Mouse (Mus musculus) retina, adult 2 months (tissue): ENCODE results near the gene Lmbr1l.

ENCODE experiments used
- DNase-seq: peaks from one replicate; pipeline ENCODE4 v3.0.0-alpha.2; 2012; ENCODE audit warnings: low read depth, low spot score

Gene Lmbr1l

DNA sequence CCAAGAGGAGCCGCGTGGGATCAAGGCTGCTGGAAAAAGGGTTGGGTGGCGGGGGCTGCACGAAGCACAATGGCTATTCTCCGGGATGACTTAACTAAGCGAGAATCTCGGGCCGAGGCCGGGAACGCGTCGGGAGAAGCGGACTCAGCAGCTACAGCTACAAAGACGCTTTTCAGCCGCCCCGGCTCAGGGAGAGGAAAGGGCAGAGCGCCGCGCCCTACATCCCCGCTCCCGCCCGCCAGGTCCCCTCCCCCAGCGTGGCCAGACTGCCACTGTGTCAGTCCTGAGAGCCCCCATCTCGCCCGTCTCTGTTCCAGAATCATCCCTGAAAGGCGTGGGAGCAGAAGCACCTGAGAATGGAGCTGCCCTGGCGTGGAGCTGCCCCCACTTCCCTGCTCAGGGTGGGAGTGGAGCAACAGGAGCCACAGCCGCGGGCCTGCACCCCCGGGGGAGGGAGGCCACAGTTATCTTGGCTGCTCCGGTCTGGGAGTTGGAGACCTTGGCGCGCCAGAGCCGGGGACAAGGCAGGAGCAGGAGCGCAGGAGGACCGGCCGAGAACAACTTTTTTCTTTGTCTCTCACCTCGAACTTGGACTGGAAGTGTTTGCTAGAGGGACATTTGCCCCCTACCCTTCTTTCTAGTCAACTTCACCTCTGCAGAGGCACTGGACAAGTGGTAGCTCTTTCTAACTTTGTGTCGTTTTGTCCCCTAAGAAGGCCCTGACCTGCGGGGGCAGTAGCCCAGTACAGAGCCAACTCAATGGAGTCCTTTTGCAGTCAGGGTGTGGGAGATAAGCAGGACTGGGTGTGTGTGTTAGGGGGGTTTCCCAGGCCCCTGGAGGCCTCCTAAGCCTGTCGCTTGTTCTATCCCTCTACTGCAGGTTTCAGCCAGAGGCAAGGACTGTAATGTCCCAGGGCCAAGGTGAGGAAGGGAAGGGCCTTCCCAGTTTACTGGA lies 22.1 kb downstream of the Lmbr1l start:
- no peak for DNase-seq

DNA sequence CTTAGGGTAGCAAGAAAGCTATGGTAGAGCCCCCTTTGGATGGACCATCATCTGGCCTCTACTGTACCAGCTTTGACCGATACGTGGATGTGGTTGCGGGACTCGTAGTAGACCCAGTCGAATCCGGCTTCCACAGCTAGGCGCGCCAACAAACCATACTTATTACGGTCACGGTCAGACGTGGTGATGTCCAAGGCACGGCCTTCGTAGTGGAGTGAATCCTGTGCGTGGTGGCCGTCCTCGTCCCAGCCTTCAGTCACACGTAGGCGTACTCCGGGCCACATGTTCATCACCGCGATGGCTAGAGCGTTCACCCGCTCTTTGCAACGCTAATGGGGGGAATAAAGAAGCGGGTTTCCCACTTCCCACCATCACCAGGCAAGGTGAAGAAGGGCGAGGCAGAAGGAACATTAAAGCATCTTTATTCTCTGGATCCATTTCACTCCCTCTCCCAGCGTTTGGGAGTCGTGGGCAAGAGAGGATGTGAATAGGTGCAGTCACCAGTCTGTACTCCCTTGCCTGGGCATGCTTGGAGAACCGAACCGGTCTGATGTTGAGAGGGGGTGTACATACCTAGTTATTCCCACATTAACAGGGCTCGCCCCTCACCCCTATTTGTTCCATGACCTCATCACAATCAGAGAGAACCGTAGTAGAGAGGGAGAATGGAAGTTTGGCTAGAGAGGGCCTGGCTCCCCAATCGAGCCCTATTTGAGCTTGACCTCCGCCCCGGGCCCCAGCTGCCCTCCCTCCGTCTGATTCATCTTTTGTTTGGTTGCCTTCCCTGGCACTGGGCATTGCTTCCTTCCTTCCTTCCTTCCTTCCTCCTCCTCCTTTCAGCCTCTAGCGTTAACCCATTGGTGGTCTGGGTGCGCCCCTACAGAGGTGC lies 23.0 kb downstream of the Lmbr1l start:
- no peak for DNase-seq

DNA sequence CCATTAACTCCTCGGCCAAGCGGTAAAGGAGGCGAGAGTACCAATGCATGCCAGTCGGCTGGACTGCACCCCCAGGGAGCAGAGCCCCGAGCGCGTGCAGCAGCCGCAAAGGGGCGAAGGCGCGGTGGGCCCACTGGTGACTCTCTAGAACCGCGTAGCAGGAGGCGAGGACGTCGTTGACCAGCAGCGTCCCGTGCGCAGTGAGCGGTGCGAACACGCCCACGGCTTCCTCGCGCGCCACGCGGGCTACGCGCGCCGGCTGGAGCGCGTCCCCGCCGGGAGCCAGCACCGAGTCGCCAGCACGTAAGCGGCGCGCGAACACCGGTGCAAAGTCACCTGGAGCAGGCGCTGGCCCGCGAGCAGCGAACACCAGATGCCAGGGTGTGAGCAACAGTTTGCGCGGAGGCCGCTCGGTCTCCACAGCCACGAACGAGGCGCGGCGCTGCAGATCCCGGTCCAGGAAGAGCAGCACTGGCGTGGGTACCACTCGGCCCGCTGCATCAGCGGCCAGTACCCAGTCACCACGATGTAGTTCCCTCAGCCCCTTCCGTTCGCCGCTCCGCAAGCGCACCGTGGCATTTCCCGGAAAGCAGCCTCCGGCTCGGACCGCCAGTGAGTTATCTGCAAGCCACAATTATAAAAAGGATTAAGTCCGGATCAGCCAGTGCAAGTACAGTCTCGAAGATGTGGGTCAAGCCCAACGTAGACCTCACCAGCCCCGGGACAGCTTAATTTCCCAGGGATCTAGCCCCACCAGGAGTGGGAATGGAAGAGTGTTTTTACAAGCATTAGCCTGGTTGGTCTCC lies 23.9 kb downstream of the Lmbr1l start, which contains the start of gene Rhebl1:
TSS of gene Rhebl1 (minus strand) at position 601 of the 806 bp plus-strand sequence.
- DNase-seq: peak; percentile 67

DNA sequence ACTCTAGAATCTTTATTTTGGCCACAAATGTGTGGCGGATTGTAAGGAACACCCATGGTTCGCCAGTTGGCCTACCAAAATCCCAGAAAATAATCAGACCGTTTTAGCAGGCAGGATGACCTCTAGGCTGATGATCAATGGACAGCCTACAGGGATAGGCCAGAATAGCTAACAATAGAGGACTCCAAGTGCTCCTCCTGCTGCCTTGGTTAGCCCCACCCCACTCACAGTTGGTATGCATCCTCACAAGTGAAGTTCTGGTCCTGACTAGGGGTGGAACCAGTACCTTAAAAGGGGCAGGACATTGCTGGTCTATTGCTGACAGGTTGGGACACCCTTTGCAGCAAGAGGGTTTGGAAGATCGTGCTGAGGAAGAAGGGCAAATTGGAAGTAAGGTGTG lies 25.0 kb downstream of the Lmbr1l start:
- no peak for DNase-seq

DNA sequence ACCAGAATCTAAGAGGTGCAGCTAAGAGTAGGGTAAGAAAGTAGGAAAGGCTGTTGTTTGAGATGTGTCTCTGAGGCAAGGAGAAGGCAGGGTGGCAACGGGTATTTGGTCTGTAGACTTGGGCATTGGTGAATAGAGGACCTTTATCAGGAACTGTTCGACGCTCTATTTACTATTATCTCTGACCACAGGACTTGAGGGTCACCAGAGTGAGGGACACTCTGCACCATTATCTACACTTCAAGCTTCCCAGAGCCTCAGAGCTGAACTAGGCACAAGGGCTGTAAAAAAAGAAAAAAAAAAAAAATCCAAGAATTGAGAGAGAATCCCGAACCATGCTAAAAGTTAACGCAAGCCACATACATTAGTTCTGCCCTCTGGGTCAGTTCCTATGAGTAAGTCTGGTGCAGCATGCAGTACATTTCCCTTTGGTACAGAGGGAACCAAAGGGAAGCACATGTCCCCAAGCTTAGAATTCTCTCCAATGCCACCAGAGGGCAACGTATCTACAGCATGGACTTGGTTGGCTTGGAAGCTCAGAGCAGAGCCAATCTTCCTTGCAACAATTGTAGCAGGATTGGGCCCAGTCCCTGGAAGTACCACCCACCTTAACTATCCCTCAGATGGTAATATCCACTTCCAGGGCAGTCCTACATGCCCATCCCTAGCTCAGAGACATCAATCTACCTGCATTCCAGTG lies 26.0 kb downstream of the Lmbr1l start:
- peak; percentile 62 for DNase-seq

GRCm38 (mm10) chr15:98891198-98891742 lies 26.8 kb downstream of the Lmbr1l start:
- no peak for DNase-seq

GRCm38 (mm10) chr15:98887526-98887925 lies 30.5 kb downstream of the Lmbr1l start:
- DNase-seq: no peak

GRCm38 (mm10) chr15:98886667-98887387 lies 31.2 kb downstream of the Lmbr1l start:
- DNase-seq: no peak

DNA sequence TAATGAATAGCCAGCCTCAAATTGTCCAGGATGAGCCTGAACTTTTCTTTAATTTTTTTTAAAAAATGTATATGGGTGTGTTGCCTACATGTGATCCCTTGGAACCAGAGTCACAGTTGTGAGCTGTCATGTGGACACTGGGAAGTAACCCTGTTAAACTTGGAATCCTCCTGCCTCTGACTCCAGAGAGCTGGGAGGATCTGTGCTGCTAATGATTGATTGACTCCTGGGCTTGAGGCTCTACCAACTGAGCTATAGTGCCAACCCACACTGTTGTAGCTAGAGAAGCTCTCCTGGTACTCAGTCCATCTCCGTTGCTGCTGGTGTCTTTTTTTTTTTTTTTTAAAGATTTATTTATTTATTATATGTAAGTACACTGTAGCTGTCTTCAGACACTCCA lies 33.9 kb downstream of the Lmbr1l start:
- DNase-seq: no peak

DNA sequence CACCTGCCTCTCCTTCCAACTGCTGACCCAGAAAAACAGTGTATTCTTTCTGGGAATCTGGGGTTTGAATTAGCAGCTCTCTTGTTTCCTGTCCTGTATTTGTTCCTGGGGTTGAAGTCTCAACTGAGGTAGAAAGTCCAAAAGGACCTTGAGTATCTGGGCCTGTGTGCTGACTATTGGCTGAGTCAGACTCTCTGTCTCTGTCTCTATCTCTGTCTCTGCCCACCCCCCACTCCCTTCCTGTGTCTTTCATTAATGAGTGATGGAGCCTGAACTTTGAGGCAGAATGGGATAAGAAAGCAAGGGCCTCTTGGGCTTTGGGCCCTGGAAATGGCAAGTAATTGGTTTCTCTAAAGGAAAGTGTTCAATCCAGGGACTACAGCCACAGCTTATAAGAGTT lies 34.4 kb downstream of the Lmbr1l start:
- no peak for DNase-seq

DNA sequence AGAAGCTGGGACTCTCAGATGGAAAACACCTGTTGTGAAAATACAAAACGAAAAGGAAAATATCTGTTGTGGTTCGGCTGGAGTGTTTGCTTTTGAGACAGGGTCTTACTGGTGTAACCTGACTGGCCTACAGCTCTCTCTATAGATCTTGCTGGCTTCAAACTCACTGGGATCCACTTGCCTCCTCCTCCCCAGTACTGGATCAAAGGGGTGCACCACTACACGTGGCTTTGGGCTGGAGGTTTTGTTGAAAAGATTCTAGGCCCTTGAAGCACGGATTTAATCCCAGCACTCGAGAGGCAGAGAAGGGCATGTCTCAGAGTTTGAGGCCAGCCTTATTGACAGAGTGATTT lies 36.4 kb downstream of the Lmbr1l start:
- DNase-seq: no peak

GRCm38 (mm10) chr15:98880978-98881655 lies 36.9 kb downstream of the Lmbr1l start:
- peak; percentile 87 for DNase-seq

- peak; percentile 47 for DNase-seq
Observed at GRCm38 (mm10) chr15:98877331-98877730, 40.7 kb downstream of the Lmbr1l start.

GRCm38 (mm10) chr15:98871916-98872888 lies 45.8 kb downstream of the Lmbr1l start:
- DNase-seq: peak; percentile 92

GRCm38 (mm10) chr15:98871070-98871915 lies 46.7 kb downstream of the Lmbr1l start, which contains the start of gene Kmt2d:
Gene Kmt2d, minus strand, starts transcription at chr15:98871204.
- DNase-seq: no peak

- DNase-seq: peak; percentile 46
Observed at GRCm38 (mm10) chr15:98870179-98871069, 47.6 kb downstream of the Lmbr1l start.
